Mouse (Mus musculus) ES-E14 (cell line): ENCODE results near the gene Fam168a.

Experiments
- CHD2 ChIP-seq: IDR thresholded peaks from 2 replicates; pipeline ENCODE4 v1.6.1; 2014; ENCODE audit warnings: mild to moderate bottlenecking, low read depth, low read length, inconsistent platforms
- HCFC1 ChIP-seq: IDR thresholded peaks from 2 replicates; pipeline ENCODE4 v1.6.1; 2012; ENCODE audit warnings: low read length, inconsistent platforms, borderline replicate concordance; ENCODE audit not compliant: insufficient read depth
- ZC3H11A ChIP-seq: IDR thresholded peaks from 2 replicates; pipeline ENCODE4 v1.6.1; 2012; ENCODE audit warnings: low read depth, mild to moderate bottlenecking, inconsistent platforms, low read length, borderline replicate concordance
- ZNF384 ChIP-seq: IDR thresholded peaks from 2 replicates; pipeline ENCODE4 v1.6.1; 2012; ENCODE audit warnings: low read depth, low read length, inconsistent platforms

GRCm38 (mm10) chr7:100833859-100834258, 127.4 kb downstream of the Fam168a start:
- TF ChIP-seq ZNF384 (no peak), ZC3H11A (no peak), HCFC1 (no peak), CHD2 (no peak)
